Mouse (Mus musculus): ENCODE data around the gene Chd2.
A peak's percentile ranks its signal among the peaks of the same experiment; 100 is the strongest.

Chd2 gene

GRCm38 (mm10) chr7:73434336-73434677 is 107.3 kb downstream of the Chd2 start:
- DNase-seq, result no peak

GRCm38 (mm10) chr7:73433637-73434335 is 107.8 kb downstream of the Chd2 start:
- peak in 1 of 2 experiments; percentile 9 for DNase-seq

GRCm38 (mm10) chr7:73428525-73428924 is 113.1 kb downstream of the Chd2 start:
- no peak for DNase-seq

GRCm38 (mm10) chr7:73427794-73428193 is 113.8 kb downstream of the Chd2 start:
- DNase-seq, result no peak

- DNase-seq, result no peak
Measured at GRCm38 (mm10) chr7:73426752-73427386, 114.8 kb downstream of the Chd2 start.

- DNase-seq, result no peak
Measured at GRCm38 (mm10) chr7:73426235-73426634, 115.4 kb downstream of the Chd2 start.

GRCm38 (mm10) chr7:73425451-73425850 is 116.2 kb downstream of the Chd2 start:
- DNase-seq, result no peak

- DNase-seq, result peak; percentile 68 to 75
Measured at GRCm38 (mm10) chr7:73424705-73425104, 116.9 kb downstream of the Chd2 start.

GRCm38 (mm10) chr7:73424243-73424642 is 117.4 kb downstream of the Chd2 start:
- no peak for DNase-seq

- no peak for DNase-seq
Measured at GRCm38 (mm10) chr7:73423236-73423635, 118.4 kb downstream of the Chd2 start.

GRCm38 (mm10) chr7:73422223-73423113 is 119.2 kb downstream of the Chd2 start:
- peak; percentile 89 to 91 for DNase-seq

GRCm38 (mm10) chr7:73421278-73422015 is 120.2 kb downstream of the Chd2 start:
- peak; percentile 74 to 81 for DNase-seq

GRCm38 (mm10) chr7:73420827-73421226 is 120.8 kb downstream of the Chd2 start:
- no peak for DNase-seq

- DNase-seq, result no peak
Measured at GRCm38 (mm10) chr7:73419375-73419774, 122.3 kb downstream of the Chd2 start.

GRCm38 (mm10) chr7:73414192-73414591 is 127.4 kb downstream of the Chd2 start:
- DNase-seq, result peak; percentile 76 to 87

- peak; percentile 58 to 60 for DNase-seq
Measured at GRCm38 (mm10) chr7:73412419-73412818, 129.2 kb downstream of the Chd2 start.

GRCm38 (mm10) chr7:73411986-73412385 is 129.6 kb downstream of the Chd2 start:
- DNase-seq, result no peak

- DNase-seq, result no peak
Measured at GRCm38 (mm10) chr7:73411523-73411922, 130.1 kb downstream of the Chd2 start.

GRCm38 (mm10) chr7:73405550-73405949 is 136.1 kb downstream of the Chd2 start:
- DNase-seq, result no peak

GRCm38 (mm10) chr7:73403538-73403937 is 138.1 kb downstream of the Chd2 start:
- DNase-seq, result no peak

GRCm38 (mm10) chr7:73402671-73403070 is 139.0 kb downstream of the Chd2 start:
- no peak for DNase-seq

GRCm38 (mm10) chr7:73402106-73402505 is 139.5 kb downstream of the Chd2 start:
- DNase-seq, result no peak

Measured in cerebellum, postnatal 10 days (tissue).